Comparison of ENCODE assay signal across 20 mouse cellular contexts in genomic region chr15:62484350-62484749, GRCm38 (mm10).
DNase-seq lines count a peak whose midpoint lies in the region; TF ChIP-seq lines count a peak whose summit lies in the region.
"Had no signal": no experiment of that assay in that cellular context is flagged by ENCODE, and none has a peak within 500 bp of the region (broad histone marks: within the 10 kb centered on the region; RNA-seq: fewer than 3 reads in every experiment).

No protein-coding gene starts in this region.

- DNase-seq in adrenal gland, adult 2 months: peak; percentile 31
- no peak for DNase-seq in adrenal gland, adult 18-20 months (ENCODE audit: low spot score in 2 of 2)
- DNase-seq in CH12.LX (ENCODE audit: extremely low read depth): no peak
- DNase-seq in frontal cortex, postnatal 10 days (ENCODE audit: low spot score in 2 of 2): no peak
- DNase-seq in retina, embryonic 14.5 days (ENCODE audit: low spot score): no peak
- DNase-seq: adrenal gland, adult 8-10 months; adrenal gland, postnatal 10 days; adrenal gland, postnatal 14 days; adrenal gland, postnatal 25 days; adrenal gland, postnatal 36 days; B cell, adult 2 months; cerebellum, adult 11 months; cerebellum, adult 11-12 months; cerebellum, adult 18-20 months; cerebellum, adult 2 months; cerebellum, adult 8-10 months; cerebellum, adult 9-10 months had no signal

- no peak overlapping the region for H3K9ac ChIP-seq in CH12.LX (ENCODE audit: insufficient read depth, low read depth)

- H3K36me3 ChIP-seq in CH12.LX (replicated peaks in 1 of 2; ENCODE audit: control insufficient read depth in 1 of 2, insufficient read depth in 1 of 2, low read length in 1 of 2): no peaks in the 10 kb centered on the region
- no peaks in the 10 kb centered on the region for H3K36me3 ChIP-seq in myocyte (ENCODE audit: control insufficient read depth, insufficient read depth)
- H3K36me3 ChIP-seq: G1E had no signal

- H3K4me3 ChIP-seq in CH12.LX (replicated peaks in 1 of 3; ENCODE audit: low read depth in 2 of 3, low read length in 2 of 3, poor library complexity in 1 of 3) (no peak overlapping the region), myocyte (no peak overlapping the region)

- H3K27ac ChIP-seq in CH12.LX (ENCODE audit: insufficient read depth, low read depth): no peak overlapping the region

- H3K79me2 ChIP-seq in CH12.LX (replicated peaks; ENCODE audit: control insufficient read depth, extremely low read depth, insufficient read depth, poor library complexity, severe bottlenecking) (no peaks in the 10 kb centered on the region), myocyte (ENCODE audit: control insufficient read depth, insufficient read depth) (no peaks in the 10 kb centered on the region)

- peaks cover 21 to 62% of the 10 kb centered on the region in 2 experiments for H3K4me1 ChIP-seq in CH12.LX (ENCODE audit: control insufficient read depth in 1 of 2, insufficient read depth in 2 of 2)

- no peak overlapping the region for H3K4me2 ChIP-seq in CH12.LX (ENCODE audit: insufficient read depth, low read depth, poor library complexity, severe bottlenecking)
- no peak overlapping the region for H3K4me2 ChIP-seq in myocyte (ENCODE audit: low read depth)

- no peak for TF ChIP-seq CTCF in CH12.LX (conservative IDR thresholded peaks at IDR 0.05 in 1 of 2, IDR thresholded peaks at IDR 0.05 in 1 of 2; ENCODE audit: low read depth in 2 of 2, low read length in 2 of 2)

- H3K9me3 ChIP-seq in CH12.LX (replicated peaks; ENCODE audit: low read length): no peaks in the 10 kb centered on the region
- H3K9me3 ChIP-seq: G1E had no signal

- TF ChIP-seq POLR2A in CH12.LX (IDR thresholded peaks at IDR 0.05; ENCODE audit: low read depth, low read length) (no peak), myocyte (IDR thresholded peaks at IDR 0.05; ENCODE audit: insufficient read length, low read depth) (no peak)

- no peak for TF ChIP-seq RAD21 in CH12.LX (IDR thresholded peaks at IDR 0.05; ENCODE audit: low read depth, low read length)

- no peak overlapping the region for H3ac ChIP-seq in myocyte (ENCODE audit: control insufficient read depth, insufficient read length)

- in situ Hi-C loops in CH12.LX (cut with MboI; ENCODE audit: low pct_ligation_motif_present, low pct_unique_long_range_greater_than_20kb, low sequenced_read_pairs): no loop called here

- dilution Hi-C loops in CH12.LX (cut with MboI; ENCODE audit: extremely low pct_ligation_motif_present, extremely low pct_unique_long_range_greater_than_20kb, low sequenced_read_pairs): no loop called here

- H3K27me3 ChIP-seq in CH12.LX (replicated peaks) (no peaks in the 10 kb centered on the region), myocyte (ENCODE audit: control insufficient read depth, insufficient read depth, insufficient read length) (no peaks in the 10 kb centered on the region)
- H3K27me3 ChIP-seq: Patski had no signal

- TF ChIP-seq EP300 in CH12.LX (IDR thresholded peaks at IDR 0.05; ENCODE audit: low read length): no peak

TF ChIP-seq in CH12.LX, 34 proteins besides CTCF, POLR2A, EP300 and RAD21:
- no peak for TF ChIP-seq KAT2A (IDR thresholded peaks at IDR 0.05; ENCODE audit: insufficient replicate concordance, low read length)
- peak; percentile 31; the same call in 1 of the 2 replicates for TF ChIP-seq ETS1 (conservative IDR thresholded peaks at IDR 0.05; ENCODE audit: low read depth, low read length)
- 0 out of 2 replicates have a peak, but pooled peaks have one; percentile 16 for TF ChIP-seq JUND (conservative IDR thresholded peaks at IDR 0.05; ENCODE audit: low read depth, low read length)
- no peak for TF ChIP-seq USF1 (IDR thresholded peaks at IDR 0.05; ENCODE audit: low read depth, low read length)
TF ChIP-seq in CH12.LX: peak in this region for 2.

TF ChIP-seq in myocyte, 11 proteins besides CTCF, POLR2A, EP300 and RAD21:
- TF ChIP-seq REST (IDR thresholded peaks at IDR 0.05; ENCODE audit: insufficient read depth, insufficient read length) (no peak), SRF (IDR thresholded peaks at IDR 0.05; ENCODE audit: control insufficient read depth, insufficient read length, low read depth) (no peak), POLR2AphosphoS2 (IDR thresholded peaks at IDR 0.05; ENCODE audit: insufficient read length, low read depth) (no peak), TCF3 (IDR thresholded peaks at IDR 0.05; ENCODE audit: insufficient read length, low read depth) (no peak), E2F4 (IDR thresholded peaks at IDR 0.05; ENCODE audit: insufficient read depth) (no peak), MYOD1 (IDR thresholded peaks at IDR 0.05; ENCODE audit: control insufficient read depth in 1 of 3, insufficient read length in 2 of 3, low read depth in 2 of 3) (peak; percentile 21 to 67 (median 65)), MYOG (IDR thresholded peaks at IDR 0.05; ENCODE audit: control insufficient read depth in 1 of 3, insufficient read depth in 1 of 3, insufficient read length in 2 of 3, low read depth in 2 of 3) (peak in 1 of 3 experiments; percentile 89), CEBPB (IDR thresholded peaks at IDR 0.05; ENCODE audit: insufficient read depth, poor library complexity, severe bottlenecking) (0 out of 2 replicates have a peak, but pooled peaks have one; percentile 8), TCF12 (IDR thresholded peaks at IDR 0.05; ENCODE audit: insufficient read depth, poor library complexity, severe bottlenecking) (peak; percentile 22), USF1 (IDR thresholded peaks at IDR 0.05; ENCODE audit: low read depth) (no peak), MAX (IDR thresholded peaks at IDR 0.05; ENCODE audit: low read depth) (no peak)
